Mouse (Mus musculus): ENCODE data around the gene Cnih3.

DNA sequence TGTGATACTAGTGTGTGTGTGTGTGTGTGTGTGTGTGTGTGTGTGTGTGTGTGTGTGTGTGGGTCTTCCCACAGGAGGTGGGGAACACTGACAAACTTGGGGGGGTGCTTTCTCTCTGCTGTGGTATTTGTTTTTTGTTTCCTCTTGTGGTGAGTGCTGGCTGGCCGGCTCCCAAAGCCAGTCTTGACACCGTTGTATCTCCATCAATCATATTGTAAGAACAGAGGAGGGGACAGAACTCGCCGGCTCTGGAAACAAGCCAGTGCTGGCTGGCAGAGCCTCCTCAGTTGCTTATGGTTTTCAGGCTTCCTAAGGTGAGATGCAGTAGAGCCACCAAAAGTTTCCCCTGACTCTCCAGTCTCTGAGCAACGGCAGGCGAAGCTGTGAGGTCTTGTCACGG is 6.1 kb downstream of the Cnih3 start:
- TF ChIP-seq POLR2A (IDR thresholded peaks at IDR 0.05; ENCODE audit: insufficient read length, low read depth), result no peak
- no peak for TF ChIP-seq MAX (IDR thresholded peaks at IDR 0.05; ENCODE audit: low read depth)
- no peak for TF ChIP-seq USF1 (IDR thresholded peaks at IDR 0.05; ENCODE audit: low read depth)
